Mouse (Mus musculus) lung, postnatal 0 days (tissue): ENCODE measurements around the gene Slc25a47.

ENCODE experiments used
- CTCF ChIP-seq: IDR thresholded peaks from 2 replicates; pipeline ENCODE4 v1.5.1; 2016; ENCODE audit warnings: antibody characterized with exemption, mild to moderate bottlenecking
- EP300 ChIP-seq: IDR thresholded peaks from 2 replicates; pipeline ENCODE4 v1.6.1; 2016; ENCODE audit warnings: antibody characterized with exemption, mild to moderate bottlenecking, control low read depth

- TF ChIP-seq CTCF (no peak), EP300 (no peak)
These were observed 21.4 kb upstream of the Slc25a47 start for GRCm38 (mm10) chr12:108814470-108814869.
